Mouse (Mus musculus) lung, embryonic 16.5 days (tissue): ENCODE data around the gene Zbtb8b. TPM values are rescaled to one million over a fixed set of nuclear protein-coding genes. Genes with fewer than 3 reads are reported as not detected.
"Not testable (repeated sequence)": the region's sequence is repeated elsewhere in the genome, so short reads cannot be mapped to it uniquely, and the experiment has no call there.

Experiments
- ATAC-seq: fragments of 200-750 bp; cut with Nextera tagmentation; 2 replicates; pipeline ENCODE4 v1.8.0; 2017; ENCODE audit warnings: low read depth, mild to moderate bottlenecking, moderate library complexity
- H3K27ac ChIP-seq: fragments of 300-500 bp; sonication (generic); 2 replicates; pipeline ENCODE4 v1.5.1; 2014; ENCODE audit warnings: mild to moderate bottlenecking, control low read depth, low read length
- H3K27me3 ChIP-seq: fragments of 300-500 bp; sonication (generic); 2 replicates; pipeline ENCODE4 v1.6.1; 2014; ENCODE audit warnings: low read depth, low read length, mixed read lengths; ENCODE audit not compliant: control insufficient read depth, insufficient read depth
- H3K36me3 ChIP-seq: fragments of 300-500 bp; sonication (generic); 2 replicates; pipeline ENCODE4 v1.6.1; 2014; ENCODE audit warnings: low read length; ENCODE audit not compliant: control insufficient read depth, insufficient read depth
- H3K4me1 ChIP-seq: fragments of 300-500 bp; sonication (generic); replicated peaks from 2 replicates; pipeline ENCODE4 v1.6.1; 2014; ENCODE audit warnings: low read length, mixed read lengths; ENCODE audit not compliant: control insufficient read depth, insufficient read depth
- H3K4me2 ChIP-seq: fragments of 300-500 bp; sonication (generic); 2 replicates; pipeline ENCODE4 v1.6.1; 2014; ENCODE audit warnings: low read depth, low read length, control low read depth
- H3K4me3 ChIP-seq: fragments of 300-500 bp; sonication (generic); 2 replicates; pipeline ENCODE4 v1.5.1; 2014; ENCODE audit warnings: mild to moderate bottlenecking, low read length, control low read depth
- H3K9ac ChIP-seq: fragments of 300-500 bp; sonication (generic); 2 replicates; pipeline ENCODE4 v1.6.1; 2014; ENCODE audit warnings: low read length, control low read depth
- H3K9me3 ChIP-seq: fragments of 300-500 bp; sonication (generic); 2 replicates; pipeline ENCODE4 v1.6.1; 2016; ENCODE audit warnings: low read length; ENCODE audit not compliant: control insufficient read depth
- WGBS: fragments of 180-500 bp; shearing (Covaris S2); extraction: QIAGEN DNeasy Blood & Tissue Kit; methylation state at CpG from one replicate; pipeline ENCODE4 v1.1.7; 2014; 5-methylcytosine and 5-hydroxymethylcytosine counted together
- polyA plus RNA-seq: library from polyadenylated mRNA; unstranded; fragments of >200 nt; fragmentation: Nextera tagmentation; extraction: Ambion mirVana; gene quantifications from 2 replicates; pipeline ENCODE4 v1.2.1, GENCODE M21; 2015

Gene Zbtb8b
- polyA plus RNA-seq, 1 experiment from 2014 or later = 2.7 TPM

DNA sequence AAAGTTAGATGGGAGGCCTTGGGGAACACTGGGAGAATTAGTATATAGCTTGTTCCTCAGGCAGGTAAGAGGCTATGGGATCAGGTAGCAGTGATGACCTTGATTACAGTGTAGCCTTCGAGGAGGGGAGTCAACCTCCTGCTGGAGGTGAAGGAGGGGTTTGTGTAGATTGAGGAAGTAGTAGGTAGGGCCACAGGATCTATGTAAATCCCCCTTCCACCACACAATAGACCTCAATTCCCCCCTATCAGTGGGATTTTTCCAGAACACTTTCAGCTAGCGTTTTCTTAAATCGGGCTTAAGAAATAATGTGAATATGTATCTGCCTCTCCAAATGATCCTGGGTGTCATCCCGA, 20.2 kb upstream of the Zbtb8b start:
- no peaks in the 10 kb centered on the region for H3K9me3 ChIP-seq
- H3K4me2 ChIP-seq = peak overlapping the region; percentile 70
- H3K36me3 ChIP-seq = peaks cover 8% of the 10 kb centered on the region; the same call in 1 of the 2 replicates
- WGBS = 0% methylated on average over 4 of the region's 4 CpGs
- peaks cover 8% of the 10 kb centered on the region for H3K4me1 ChIP-seq
- no peak for ATAC-seq
- H3K9ac ChIP-seq = peak overlapping the region; percentile 70
- H3K27ac ChIP-seq = peak overlapping the region; percentile 93
- no peaks in the 10 kb centered on the region for H3K27me3 ChIP-seq
- H3K4me3 ChIP-seq = peak overlapping the region; percentile 52

DNA sequence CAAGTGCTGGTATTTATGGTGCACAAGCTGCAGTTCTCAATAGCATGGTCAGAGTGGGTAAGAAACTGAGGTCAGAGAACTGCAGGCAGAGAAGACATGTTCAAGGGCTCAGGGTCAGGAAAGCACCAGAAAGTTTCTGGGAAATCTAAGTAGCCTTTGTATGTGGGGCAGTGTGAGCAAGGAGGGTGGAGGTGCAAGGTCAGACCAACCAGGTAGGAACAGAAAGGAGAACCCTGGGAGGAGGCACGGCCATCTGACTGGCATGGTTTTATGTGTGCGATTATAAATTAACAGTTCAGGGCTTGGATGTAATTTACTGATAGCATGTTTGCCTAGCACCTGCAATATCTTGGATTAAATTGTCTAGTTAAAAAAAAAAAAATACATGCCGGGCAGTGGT, 19.1 kb upstream of the Zbtb8b start:
- Histone ChIP-seq H3K4me2 (no peak overlapping the region), H3K9me3 (no peaks in the 10 kb centered on the region), H3K9ac (no peak overlapping the region), H3K27ac (no peak overlapping the region), H3K36me3 (peaks cover 3% of the 10 kb centered on the region; the same call in 1 of the 2 replicates), H3K4me3 (no peak overlapping the region), H3K27me3 (no peaks in the 10 kb centered on the region), H3K4me1 (peaks cover 8% of the 10 kb centered on the region)
- no peak for ATAC-seq
- 81% methylated on average over 3 of the region's 3 CpGs for WGBS

DNA sequence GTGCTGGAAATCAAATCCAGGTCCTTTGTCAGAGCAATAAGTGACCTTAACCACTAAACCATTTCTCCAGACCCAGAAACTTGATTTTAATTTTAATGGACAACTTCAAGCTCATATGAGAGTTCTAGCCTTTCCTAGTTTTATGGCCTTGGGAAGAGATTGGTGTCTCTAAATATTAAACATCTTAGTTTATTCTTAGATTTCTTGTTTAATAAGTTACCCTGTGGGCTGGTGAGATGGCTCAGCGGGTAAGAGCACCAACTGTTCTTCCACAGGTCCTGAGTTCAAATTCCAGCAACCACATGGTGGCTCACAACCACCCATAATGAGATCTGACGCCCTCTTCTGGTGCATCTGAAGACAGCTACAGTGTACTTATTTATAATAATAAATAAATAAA, 16.7 kb upstream of the Zbtb8b start:
- 73% methylated on average over 2 of the region's 2 CpGs for WGBS
- not testable (repeated sequence) for H3K27me3 ChIP-seq, H3K4me3 ChIP-seq, H3K9me3 ChIP-seq, H3K27ac ChIP-seq, H3K9ac ChIP-seq, H3K36me3 ChIP-seq, ATAC-seq, H3K4me1 ChIP-seq, H3K4me2 ChIP-seq

DNA sequence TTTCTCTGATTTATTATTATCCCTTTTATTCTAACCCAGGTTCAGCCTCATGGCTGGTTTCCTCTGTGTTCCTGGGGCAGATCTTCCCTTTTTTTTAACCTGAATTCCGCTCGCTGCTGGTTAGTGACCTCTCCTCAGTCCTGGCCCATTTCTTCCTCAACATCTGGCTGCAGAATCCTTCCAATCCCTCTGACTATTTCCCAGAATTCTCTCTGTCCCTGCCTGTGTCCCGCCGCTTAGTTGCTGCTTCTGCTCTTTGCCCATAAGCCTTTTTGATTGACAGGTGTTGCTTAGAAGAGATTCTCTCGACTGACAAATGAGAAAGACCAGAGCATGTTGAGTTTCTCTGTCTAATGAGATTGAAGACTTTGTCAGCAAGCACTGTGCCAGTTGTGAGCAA, 15.5 kb upstream of the Zbtb8b start:
- ATAC-seq = no peak
- H3K27ac ChIP-seq = no peak overlapping the region
- H3K27me3 ChIP-seq = no peaks in the 10 kb centered on the region
- WGBS = 54% methylated on average over 5 of the region's 5 CpGs
- H3K9ac ChIP-seq = no peak overlapping the region
- no peak overlapping the region for H3K4me3 ChIP-seq
- no peak overlapping the region for H3K4me2 ChIP-seq
- H3K9me3 ChIP-seq = no peaks in the 10 kb centered on the region
- no peaks in the 10 kb centered on the region for H3K36me3 ChIP-seq
- no peaks in the 10 kb centered on the region for H3K4me1 ChIP-seq

DNA sequence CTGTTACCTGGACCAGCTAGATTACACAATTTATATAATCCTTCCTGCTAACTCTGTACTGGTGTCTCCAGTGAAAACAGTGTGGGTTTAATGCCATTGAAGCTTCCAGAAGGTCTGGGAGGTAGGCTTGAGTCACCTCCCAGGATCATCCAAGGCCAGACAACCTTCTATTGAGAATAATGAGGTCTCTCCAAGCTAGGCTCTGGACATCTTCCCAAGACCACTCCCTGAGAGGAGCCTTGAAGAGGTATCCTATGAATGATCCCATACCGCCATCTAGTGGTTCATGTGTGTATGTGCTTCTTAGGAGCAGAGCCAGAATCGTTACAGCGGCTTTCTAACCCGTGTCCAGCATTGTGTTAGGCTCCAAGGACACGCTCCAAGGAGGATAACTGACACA, 14.6 kb upstream of the Zbtb8b start:
- no peaks in the 10 kb centered on the region for H3K4me1 ChIP-seq
- no peak overlapping the region for H3K4me2 ChIP-seq
- H3K36me3 ChIP-seq = no peaks in the 10 kb centered on the region
- H3K9me3 ChIP-seq = no peaks in the 10 kb centered on the region
- no peak overlapping the region for H3K4me3 ChIP-seq
- WGBS = 3% methylated on average over 5 of the region's 5 CpGs
- H3K27ac ChIP-seq = no peak overlapping the region
- ATAC-seq = peak; percentile 90
- H3K27me3 ChIP-seq = no peaks in the 10 kb centered on the region
- no peak overlapping the region for H3K9ac ChIP-seq

DNA sequence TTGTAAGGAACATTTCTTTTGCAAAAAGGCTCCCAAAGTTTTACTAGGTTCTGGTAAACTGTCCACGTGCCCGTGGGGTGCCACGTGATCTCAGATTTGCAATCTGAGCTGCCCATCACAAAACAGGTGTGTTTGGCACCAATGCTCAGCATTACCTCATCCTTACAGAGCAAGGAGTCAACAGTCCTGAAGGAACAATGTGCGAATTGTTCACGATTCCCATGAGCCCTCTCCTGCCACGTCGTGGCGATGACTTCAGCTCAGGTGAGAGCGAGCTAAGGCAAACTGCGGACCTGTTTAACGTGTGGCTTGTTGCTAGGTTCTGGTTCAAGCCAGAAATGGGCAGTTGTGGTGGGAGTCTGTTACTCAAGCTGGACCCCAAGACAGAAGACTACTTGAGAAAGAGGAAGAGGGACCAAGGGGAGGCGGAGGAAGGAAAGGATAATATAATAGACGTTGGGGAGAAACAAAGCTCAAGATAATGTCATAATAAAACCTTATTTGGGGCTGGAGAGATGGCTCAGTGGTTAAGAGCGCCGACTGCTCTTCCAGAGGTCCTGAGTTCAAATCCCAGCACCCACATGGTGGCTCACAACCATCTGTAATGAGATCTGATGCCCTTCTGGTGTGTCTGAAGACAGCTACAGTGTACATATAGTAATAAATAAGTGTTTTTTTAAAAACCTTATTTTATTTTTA, 11.0 kb upstream of the Zbtb8b start:
- ATAC-seq = 0 out of 2 replicates have a peak, but pooled peaks have one; percentile 45
- no peak overlapping the region for H3K9ac ChIP-seq
- no peak overlapping the region for H3K4me2 ChIP-seq
- H3K36me3 ChIP-seq = no peaks in the 10 kb centered on the region
- H3K27ac ChIP-seq = no peak overlapping the region
- no peak overlapping the region for H3K4me3 ChIP-seq
- no peaks in the 10 kb centered on the region for H3K9me3 ChIP-seq
- H3K27me3 ChIP-seq = no peaks in the 10 kb centered on the region
- no peaks in the 10 kb centered on the region for H3K4me1 ChIP-seq
- WGBS = 60% methylated on average over 15 of the region's 15 CpGs

DNA sequence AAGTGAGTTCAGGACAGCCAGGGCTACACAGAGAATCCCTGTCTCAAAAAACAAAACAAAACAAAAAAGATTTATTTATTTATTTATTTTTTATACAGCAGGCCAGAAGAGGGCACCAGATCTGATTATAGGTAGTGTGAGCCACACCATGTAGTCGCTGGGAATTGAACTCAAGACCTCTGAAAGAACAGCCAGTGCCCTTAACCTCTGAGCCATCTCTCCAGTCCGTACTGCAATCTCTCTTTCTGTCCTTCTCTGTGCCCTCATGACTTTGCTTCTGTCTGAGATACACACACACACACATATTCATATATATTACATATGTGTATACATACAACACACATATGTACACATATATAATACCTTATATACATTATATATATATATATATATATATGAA, 10.2 kb upstream of the Zbtb8b start:
- WGBS = 69% methylated on average over 2 of the region's 2 CpGs
- ATAC-seq = no peak
- Histone ChIP-seq H3K27me3 (no peaks in the 10 kb centered on the region), H3K4me2 (no peak overlapping the region), H3K4me1 (no peaks in the 10 kb centered on the region), H3K9ac (no peak overlapping the region), H3K36me3 (no peaks in the 10 kb centered on the region), H3K4me3 (no peak overlapping the region), H3K9me3 (no peaks in the 10 kb centered on the region), H3K27ac (no peak overlapping the region)

DNA sequence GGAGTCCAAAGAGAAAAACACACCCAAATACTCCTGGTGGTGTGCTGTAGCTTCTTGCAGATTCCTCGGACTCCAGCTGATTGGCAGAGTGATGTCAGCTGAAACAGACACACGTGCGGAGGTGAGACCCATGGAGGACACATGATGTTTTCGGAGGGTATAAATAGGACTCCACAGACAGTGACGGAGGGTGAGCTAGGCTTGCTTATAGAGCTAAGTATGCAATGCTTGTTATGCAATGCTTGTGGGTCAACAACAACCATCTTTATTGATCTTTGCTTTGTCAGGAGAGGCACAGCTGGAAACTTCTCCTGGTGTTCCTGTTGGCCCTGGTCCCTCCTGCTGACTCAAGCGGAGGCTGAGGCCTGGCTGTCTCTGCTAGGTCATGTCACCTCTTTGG, 8.1 kb upstream of the Zbtb8b start:
- no peak overlapping the region for H3K4me3 ChIP-seq
- no peak overlapping the region for H3K4me2 ChIP-seq
- no peak overlapping the region for H3K9ac ChIP-seq
- H3K27ac ChIP-seq = no peak overlapping the region
- 78% methylated on average over 6 of the region's 6 CpGs for WGBS
- no peaks in the 10 kb centered on the region for H3K4me1 ChIP-seq
- H3K27me3 ChIP-seq = no peaks in the 10 kb centered on the region
- H3K9me3 ChIP-seq = no peaks in the 10 kb centered on the region
- no peak for ATAC-seq
- H3K36me3 ChIP-seq = no peaks in the 10 kb centered on the region

DNA sequence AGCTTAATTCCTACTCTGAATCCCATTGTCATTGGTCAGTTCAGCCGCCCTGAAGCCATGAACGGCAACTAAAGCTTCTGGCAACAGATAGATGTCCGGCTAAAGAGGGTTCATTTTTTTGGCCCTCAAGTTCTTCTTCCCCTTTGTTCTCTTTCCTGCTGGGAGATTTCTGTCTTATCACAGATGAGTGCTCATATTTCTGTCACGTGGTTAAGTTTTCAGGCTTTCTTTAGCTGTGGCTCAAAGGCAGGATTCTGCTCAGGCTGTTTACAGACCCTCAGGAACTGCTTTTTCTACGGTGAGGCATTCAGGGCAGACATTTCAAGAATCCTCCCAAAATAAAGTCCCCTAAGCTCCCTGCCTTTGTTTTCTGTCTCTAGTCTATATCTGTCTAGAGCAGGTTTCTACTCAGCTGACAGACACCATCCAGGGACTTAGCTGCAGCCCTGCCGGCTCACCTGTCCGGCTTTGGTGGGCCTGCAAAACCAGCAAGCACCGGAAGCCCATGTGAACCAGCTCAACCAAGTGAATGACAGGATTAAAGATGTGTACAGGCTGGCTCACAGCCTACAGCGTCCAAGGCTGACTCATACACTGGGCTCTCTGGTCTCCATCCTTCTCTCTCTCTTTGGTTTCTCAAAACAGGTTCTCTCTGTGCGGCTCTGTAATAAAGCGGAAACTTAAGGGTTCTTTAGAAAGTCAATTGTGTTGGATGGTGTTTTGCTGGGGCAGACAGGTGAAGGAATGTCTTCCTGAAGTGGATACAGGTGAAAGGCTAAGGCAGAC, 7.3 kb upstream of the Zbtb8b start:
- ATAC-seq = no peak
- Histone ChIP-seq H3K4me2 (no peak overlapping the region), H3K36me3 (no peaks in the 10 kb centered on the region), H3K9me3 (no peaks in the 10 kb centered on the region), H3K9ac (no peak overlapping the region), H3K27me3 (no peaks in the 10 kb centered on the region), H3K4me3 (no peak overlapping the region), H3K4me1 (no peaks in the 10 kb centered on the region), H3K27ac (peak overlapping the region; percentile 7; the same call in 1 of the 2 replicates)
- 56% methylated on average over 11 of the region's 11 CpGs for WGBS
